In the genomic region with DNA sequence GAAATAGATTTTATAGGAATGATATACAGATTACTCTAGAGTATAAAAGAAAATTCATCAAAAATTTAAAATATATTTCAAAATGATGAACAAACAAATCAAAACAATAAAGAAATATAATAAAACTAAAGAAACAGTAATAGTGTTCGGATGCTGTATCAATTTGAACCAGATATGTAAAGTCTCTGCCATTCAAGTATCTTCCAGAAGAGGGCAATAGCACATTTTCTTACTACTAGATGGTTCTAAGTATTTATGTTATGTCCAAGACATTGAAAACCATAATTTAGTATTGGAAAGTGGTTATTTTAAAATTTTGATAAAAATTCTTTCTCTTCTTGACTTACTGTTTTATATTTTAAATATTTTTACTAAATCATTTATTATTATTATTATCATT, we compare ENCODE assay signal across 21 mouse cellular contexts.
DNase-seq lines count a peak whose midpoint lies in the region; ATAC-seq and TF ChIP-seq lines count a peak whose summit lies in the region.
"Had no signal": no experiment of that assay in that cellular context is flagged by ENCODE, and none has a peak within 500 bp of the region (broad histone marks: within the 10 kb centered on the region; RNA-seq: fewer than 3 reads in every experiment).

No protein-coding gene starts in this region.

- peak; percentile 24 for TF ChIP-seq CTCF in intestine, postnatal 0 days (IDR thresholded peaks at IDR 0.05; ENCODE audit: low read depth)
- peak; percentile 66 for TF ChIP-seq CTCF in midbrain, postnatal 0 days (IDR thresholded peaks at IDR 0.05)

- peak; percentile 27 for DNase-seq in midbrain, postnatal 0 days (ENCODE audit: low spot score)
- peak; percentile 25 for DNase-seq in brain, adult 2 months (ENCODE audit: low read depth, low spot score)
- DNase-seq in urinary bladder, postnatal 4 days (ENCODE audit: low spot score in 2 of 2): no peak
- DNase-seq in urinary bladder, postnatal 14 days (ENCODE audit: low spot score): no peak
- DNase-seq: adrenal gland, postnatal 25 days; cerebellum, adult 9-11 months; gastrocnemius, postnatal 14 days; heart, adult 2 months; kidney, postnatal 10 days; layer of hippocampus, adult 9-11 months; lung, postnatal 4 days had no signal

- H3K4me2 ChIP-seq in intestine, postnatal 0 days (replicated peaks; ENCODE audit: low read depth): no peak overlapping the region
- no peak overlapping the region for H3K4me2 ChIP-seq in intestine, embryonic 15.5 days (replicated peaks)
- no peak overlapping the region for H3K4me2 ChIP-seq in midbrain, postnatal 0 days (ENCODE audit: low read depth, low read length, poor library complexity, severe bottlenecking)
- no peak overlapping the region for H3K4me2 ChIP-seq in midbrain, embryonic 13.5 days (replicated peaks)
- H3K4me2 ChIP-seq: heart, embryonic 15.5 days; limb, embryonic 15.5 days; midbrain, embryonic 12.5 days had no signal

- no peak overlapping the region for H3K27ac ChIP-seq in intestine, postnatal 0 days (ENCODE audit: low read depth, low read length)
- no peak overlapping the region for H3K27ac ChIP-seq in intestine, embryonic 15.5 days
- H3K27ac ChIP-seq in midbrain, postnatal 0 days (ENCODE audit: low read depth, low read length): no peak overlapping the region
- H3K27ac ChIP-seq in midbrain, embryonic 13.5 days: no peak overlapping the region
- H3K27ac ChIP-seq: heart, adult 2 months; heart, embryonic 15.5 days; limb, embryonic 15.5 days; midbrain, embryonic 12.5 days had no signal

- no peaks in the 10 kb centered on the region for H3K36me3 ChIP-seq in intestine, postnatal 0 days (ENCODE audit: control insufficient read depth, insufficient read depth)
- no peaks in the 10 kb centered on the region for H3K36me3 ChIP-seq in intestine, embryonic 15.5 days
- no peaks in the 10 kb centered on the region for H3K36me3 ChIP-seq in midbrain, postnatal 0 days (ENCODE audit: insufficient read depth, low read length)
- no peaks in the 10 kb centered on the region for H3K36me3 ChIP-seq in midbrain, embryonic 13.5 days
- H3K36me3 ChIP-seq: heart, embryonic 15.5 days; limb, embryonic 15.5 days; midbrain, embryonic 12.5 days had no signal

- no peak overlapping the region for H3K9ac ChIP-seq in intestine, postnatal 0 days (ENCODE audit: low read depth, low read length)
- no peak overlapping the region for H3K9ac ChIP-seq in intestine, embryonic 15.5 days
- no peak overlapping the region for H3K9ac ChIP-seq in midbrain, postnatal 0 days (replicated peaks; ENCODE audit: low read length, poor library complexity, severe bottlenecking)
- no peak overlapping the region for H3K9ac ChIP-seq in midbrain, embryonic 13.5 days (replicated peaks)
- H3K9ac ChIP-seq: heart, embryonic 15.5 days; limb, embryonic 15.5 days; midbrain, embryonic 12.5 days had no signal

- no peak overlapping the region for H3K4me3 ChIP-seq in intestine, postnatal 0 days (ENCODE audit: low read depth, low read length)
- H3K4me3 ChIP-seq in intestine, embryonic 15.5 days (replicated peaks): no peak overlapping the region
- H3K4me3 ChIP-seq in midbrain, postnatal 0 days (ENCODE audit: low read depth, low read length): no peak overlapping the region
- H3K4me3 ChIP-seq in midbrain, embryonic 13.5 days (replicated peaks): no peak overlapping the region
- H3K4me3 ChIP-seq: heart, adult 2 months; heart, embryonic 15.5 days; limb, embryonic 15.5 days; midbrain, embryonic 12.5 days had no signal

- ATAC-seq in intestine, postnatal 0 days: no peak
- ATAC-seq in intestine, embryonic 15.5 days: no peak
- ATAC-seq in midbrain, postnatal 0 days (ENCODE audit: low FRiP score): no peak
- no peak for ATAC-seq in midbrain, embryonic 13.5 days
- ATAC-seq: activated CD4-positive, CD25-positive, alpha-beta regulatory T cell, adult 4 months; intestine, embryonic 16.5 days; Patski had no signal

- H3K9me3 ChIP-seq in intestine, postnatal 0 days (ENCODE audit: control insufficient read depth): no peaks in the 10 kb centered on the region
- H3K9me3 ChIP-seq in intestine, embryonic 15.5 days: no peaks in the 10 kb centered on the region
- H3K9me3 ChIP-seq in midbrain, postnatal 0 days (ENCODE audit: low read length): no peaks in the 10 kb centered on the region
- no peaks in the 10 kb centered on the region for H3K9me3 ChIP-seq in midbrain, embryonic 13.5 days
- H3K9me3 ChIP-seq: heart, embryonic 15.5 days; limb, embryonic 15.5 days; midbrain, embryonic 12.5 days had no signal

- H3K27me3 ChIP-seq in intestine, postnatal 0 days (replicated peaks; ENCODE audit: control insufficient read depth, insufficient read depth, low read length): no peaks in the 10 kb centered on the region
- H3K27me3 ChIP-seq in intestine, embryonic 15.5 days (replicated peaks): no peaks in the 10 kb centered on the region
- no peaks in the 10 kb centered on the region for H3K27me3 ChIP-seq in midbrain, postnatal 0 days (ENCODE audit: insufficient read depth, low read length)
- no peaks in the 10 kb centered on the region for H3K27me3 ChIP-seq in midbrain, embryonic 13.5 days
- H3K27me3 ChIP-seq: CH12.LX; heart, embryonic 15.5 days; limb, embryonic 15.5 days; midbrain, embryonic 12.5 days had no signal

- no peaks in the 10 kb centered on the region for H3K4me1 ChIP-seq in intestine, postnatal 0 days (replicated peaks; ENCODE audit: control insufficient read depth, insufficient read depth, low read length)
- no peaks in the 10 kb centered on the region for H3K4me1 ChIP-seq in intestine, embryonic 15.5 days (replicated peaks)
- no peaks in the 10 kb centered on the region for H3K4me1 ChIP-seq in midbrain, postnatal 0 days (ENCODE audit: insufficient read depth, low read length)
- no peaks in the 10 kb centered on the region for H3K4me1 ChIP-seq in midbrain, embryonic 13.5 days (replicated peaks)
- H3K4me1 ChIP-seq: heart, embryonic 15.5 days; limb, embryonic 15.5 days; midbrain, embryonic 12.5 days had no signal

- WGBS in intestine, postnatal 0 days: 68% methylated on average over 1 of the region's 1 CpGs
- 77% methylated on average over 1 of the region's 1 CpGs for WGBS in intestine, embryonic 15.5 days
- WGBS in midbrain, postnatal 0 days: 88% methylated on average over 1 of the region's 1 CpGs
- 85% methylated on average over 1 of the region's 1 CpGs for WGBS in midbrain, embryonic 13.5 days

Comparison
In these comparisons a context has a peak if more than half of its experiments do, and no peak if none do; other contexts are left out.
1. DNase-seq: peak in midbrain, postnatal 0 days (single experiment) and brain, adult 2 months (single experiment); none in urinary bladder, postnatal 4 days (0 of 2) and urinary bladder, postnatal 14 days (single experiment).